Mouse (Mus musculus) cerebellum, adult 18-20 months (tissue): ENCODE measurements at regions not wholly inside any gene's neighbourhood (a gene's known extent, or its start where the extent isn't known, plus 50 kb on each side); places are given as distances from the start of the nearest gene placed in this dataset.

Experiments
- DNase-seq, 2 experiments: peaks; one replicate each; pipeline ENCODE4 v3.0.0; 2021

GRCm38 (mm10) chr6:104309166-104309565 lies 183.4 kb upstream of the Cntn6 start:
- peak; percentile 81 to 82 for DNase-seq

- DNase-seq, result peak; percentile 96
Observed at GRCm38 (mm10) chr6:104312993-104313392, 179.6 kb upstream of the Cntn6 start.

DNA sequence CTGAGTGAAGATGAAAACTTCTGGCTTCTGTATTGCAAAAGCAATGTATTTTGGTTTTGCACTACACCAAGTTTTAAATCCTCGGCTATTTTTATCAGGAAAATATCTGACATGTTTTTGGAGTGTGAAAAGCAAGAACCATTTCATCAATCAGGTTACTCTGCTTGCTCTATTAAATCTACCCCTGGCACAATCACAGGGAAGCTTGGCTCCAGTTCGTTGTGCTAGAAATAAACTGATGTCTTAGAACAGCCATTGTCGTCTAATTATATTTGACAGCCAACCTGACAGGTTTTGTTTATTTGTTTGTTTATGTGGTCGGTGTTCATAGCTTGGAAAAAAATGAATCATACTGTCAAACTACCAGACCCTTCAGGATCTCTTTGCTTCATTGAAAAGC lies 174.1 kb upstream of the Cntn6 start:
- peak; percentile 66 to 77 for DNase-seq

DNA sequence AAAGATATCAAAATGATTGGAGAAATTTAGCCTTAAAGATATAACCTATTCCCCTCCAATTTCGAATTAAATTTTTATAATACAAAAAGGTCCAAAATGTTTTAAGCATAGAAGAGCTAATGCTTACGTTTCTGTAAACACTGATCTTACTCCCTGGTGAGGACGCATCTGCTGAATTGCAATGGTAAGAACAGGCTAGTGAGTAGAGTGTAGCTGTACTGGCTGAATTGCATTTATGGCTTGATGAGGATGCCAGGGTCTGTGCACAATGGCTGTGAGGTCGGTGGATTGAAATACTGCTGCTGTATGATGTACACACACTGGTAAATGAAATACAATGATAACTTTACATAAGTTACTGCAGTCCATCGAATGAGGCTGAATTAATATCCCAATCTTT lies 170.4 kb upstream of the Cntn6 start:
- DNase-seq, result peak in 1 of 2 experiments; percentile 26

GRCm38 (mm10) chr6:104339134-104339848 lies 153.3 kb upstream of the Cntn6 start:
- DNase-seq, result peak; percentile 2 to 16

DNA sequence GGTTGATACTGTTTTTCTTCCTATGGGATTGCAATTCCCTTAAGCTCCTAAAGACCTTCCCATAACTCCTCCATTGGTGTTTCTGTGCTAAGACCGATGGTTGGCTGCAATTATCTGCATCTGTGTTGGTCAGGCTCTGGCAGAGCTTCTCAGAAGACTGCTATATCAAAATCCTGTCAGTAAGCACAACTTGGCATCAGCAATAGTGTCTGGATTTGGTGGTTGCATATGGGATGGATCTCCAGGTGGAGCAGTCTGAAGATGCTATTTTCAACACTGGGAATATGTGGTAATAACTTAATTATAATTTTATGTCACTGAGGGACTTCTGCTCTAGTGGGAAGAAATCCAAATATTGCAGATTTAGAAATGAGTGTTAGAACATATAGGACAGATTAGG lies 148.6 kb upstream of the Cntn6 start:
- DNase-seq, result peak in 1 of 2 experiments; percentile 8
